Mouse (Mus musculus): ENCODE measurements around the gene Dennd1a. TPM values are rescaled to one million over a fixed set of nuclear protein-coding genes. Genes with fewer than 3 reads are reported as not detected.
"Not testable (repeated sequence)": the region's sequence is repeated elsewhere in the genome, so short reads cannot be mapped to it uniquely, and the experiment has no call there.

Dennd1a gene
- total RNA-seq, 1 experiment from 2014 or later, result 16.1 TPM

GRCm38 (mm10) chr2:37948424-37948823, 338.8 kb downstream of the Dennd1a start:
- no peak for ATAC-seq (replicated peaks; ENCODE audit: insufficient number of reproducible peaks, low FRiP score, low TSS enrichment, poor library complexity, severe bottlenecking)

- no peak for ATAC-seq (replicated peaks; ENCODE audit: insufficient number of reproducible peaks, low FRiP score, low TSS enrichment, poor library complexity, severe bottlenecking)
Observed at GRCm38 (mm10) chr2:37945598-37946336, 341.4 kb downstream of the Dennd1a start.

GRCm38 (mm10) chr2:37942906-37943305, 344.3 kb downstream of the Dennd1a start:
- no peak for ATAC-seq (replicated peaks; ENCODE audit: insufficient number of reproducible peaks, low FRiP score, low TSS enrichment, poor library complexity, severe bottlenecking)

- no peak for ATAC-seq (replicated peaks; ENCODE audit: insufficient number of reproducible peaks, low FRiP score, low TSS enrichment, poor library complexity, severe bottlenecking)
Observed at GRCm38 (mm10) chr2:37941741-37942140, 345.4 kb downstream of the Dennd1a start.

GRCm38 (mm10) chr2:37940845-37941361, 346.3 kb downstream of the Dennd1a start:
- ATAC-seq (replicated peaks; ENCODE audit: insufficient number of reproducible peaks, low FRiP score, low TSS enrichment, poor library complexity, severe bottlenecking), result no peak

GRCm38 (mm10) chr2:37939997-37940396, 347.2 kb downstream of the Dennd1a start:
- ATAC-seq (replicated peaks; ENCODE audit: insufficient number of reproducible peaks, low FRiP score, low TSS enrichment, poor library complexity, severe bottlenecking), result no peak

- ATAC-seq (replicated peaks; ENCODE audit: insufficient number of reproducible peaks, low FRiP score, low TSS enrichment, poor library complexity, severe bottlenecking), result not testable (repeated sequence)
Observed at GRCm38 (mm10) chr2:37936922-37937321, 350.3 kb downstream of the Dennd1a start.

GRCm38 (mm10) chr2:37932240-37932639, 354.9 kb downstream of the Dennd1a start:
- ATAC-seq (replicated peaks; ENCODE audit: insufficient number of reproducible peaks, low FRiP score, low TSS enrichment, poor library complexity, severe bottlenecking), result no peak

- ATAC-seq (replicated peaks; ENCODE audit: insufficient number of reproducible peaks, low FRiP score, low TSS enrichment, poor library complexity, severe bottlenecking), result no peak
Observed at GRCm38 (mm10) chr2:37931018-37931930, 355.9 kb downstream of the Dennd1a start.

- ATAC-seq (replicated peaks; ENCODE audit: insufficient number of reproducible peaks, low FRiP score, low TSS enrichment, poor library complexity, severe bottlenecking), result no peak
Observed at GRCm38 (mm10) chr2:37926133-37926503, 361.1 kb downstream of the Dennd1a start.

- ATAC-seq (replicated peaks; ENCODE audit: insufficient number of reproducible peaks, low FRiP score, low TSS enrichment, poor library complexity, severe bottlenecking), result no peak
Observed at GRCm38 (mm10) chr2:37925413-37926132, 361.6 kb downstream of the Dennd1a start.

GRCm38 (mm10) chr2:37908721-37909506, 378.3 kb downstream of the Dennd1a start:
- ATAC-seq (replicated peaks; ENCODE audit: insufficient number of reproducible peaks, low FRiP score, low TSS enrichment, poor library complexity, severe bottlenecking), result no peak

GRCm38 (mm10) chr2:37908296-37908695, 378.9 kb downstream of the Dennd1a start:
- no peak for ATAC-seq (replicated peaks; ENCODE audit: insufficient number of reproducible peaks, low FRiP score, low TSS enrichment, poor library complexity, severe bottlenecking)

- no peak for ATAC-seq (replicated peaks; ENCODE audit: insufficient number of reproducible peaks, low FRiP score, low TSS enrichment, poor library complexity, severe bottlenecking)
Observed at GRCm38 (mm10) chr2:37906261-37906660, 380.9 kb downstream of the Dennd1a start.

- no peak for ATAC-seq (replicated peaks; ENCODE audit: insufficient number of reproducible peaks, low FRiP score, low TSS enrichment, poor library complexity, severe bottlenecking)
Observed at GRCm38 (mm10) chr2:37903286-37903685, 383.9 kb downstream of the Dennd1a start.

GRCm38 (mm10) chr2:37883214-37883613, 404.0 kb downstream of the Dennd1a start:
- ATAC-seq (replicated peaks; ENCODE audit: insufficient number of reproducible peaks, low FRiP score, low TSS enrichment, poor library complexity, severe bottlenecking), result no peak

- no peak for ATAC-seq (replicated peaks; ENCODE audit: insufficient number of reproducible peaks, low FRiP score, low TSS enrichment, poor library complexity, severe bottlenecking)
Observed at GRCm38 (mm10) chr2:37881262-37881913, 405.8 kb downstream of the Dennd1a start.

- no peak for ATAC-seq (replicated peaks; ENCODE audit: insufficient number of reproducible peaks, low FRiP score, low TSS enrichment, poor library complexity, severe bottlenecking)
Observed at GRCm38 (mm10) chr2:37879697-37880096, 407.5 kb downstream of the Dennd1a start.

All from monocyte, adult 5-6 weeks (primary cell).